Mouse (Mus musculus): ENCODE data around the gene Eps8l2.

- TF ChIP-seq EP300 (IDR thresholded peaks at IDR 0.05; ENCODE audit: low read depth) = no peak
- no peak for TF ChIP-seq CTCF (IDR thresholded peaks at IDR 0.05; ENCODE audit: low read depth)
Observed at GRCm38 (mm10) chr7:141293852-141294471, 44.7 kb upstream of the Eps8l2 start.
